Mouse (Mus musculus) heart, adult 2 months (tissue): ENCODE data around the gene Upp2. TPM values are rescaled to one million over a fixed set of nuclear protein-coding genes. Genes with fewer than 3 reads are reported as not detected.

Experiments
- DNase-seq, 2 experiments: peaks; one replicate each; pipeline ENCODE4 v3.0.0; 2021
- H3K27ac ChIP-seq: fragments of 200-600 bp; 2 replicates; pipeline ENCODE4 v1.8.1; 2022
- H3K27me3 ChIP-seq: fragments of 200-500 bp; 2 replicates; pipeline ENCODE4 v1.6.1; 2012; ENCODE audit warnings: mild to moderate bottlenecking, low read length, inconsistent platforms, mixed read lengths; ENCODE audit not compliant: control insufficient read depth, insufficient read depth
- H3K36me3 ChIP-seq: fragments of 200-500 bp; 2 replicates; pipeline ENCODE4 v1.6.1; 2012; ENCODE audit warnings: low read length, inconsistent platforms; ENCODE audit not compliant: control insufficient read depth, insufficient read depth
- H3K4me1 ChIP-seq: fragments of 200-500 bp; 2 replicates; pipeline ENCODE4 v1.6.1; 2011; ENCODE audit warnings: low read length; ENCODE audit not compliant: control insufficient read depth, insufficient read depth
- H3K4me3 ChIP-seq: fragments of 200-600 bp; 2 replicates; pipeline ENCODE4 v1.8.1; 2022
- H3K79me2 ChIP-seq: fragments of 200-500 bp; replicated peaks from 2 replicates; pipeline ENCODE4 v1.6.1; 2012; ENCODE audit warnings: mild to moderate bottlenecking, inconsistent platforms, low read length, moderate library complexity, mixed read lengths; ENCODE audit not compliant: control insufficient read depth, insufficient read depth
- H3K9ac ChIP-seq: fragments of 200-500 bp; 2 replicates; pipeline ENCODE4 v1.6.1; 2012; ENCODE audit warnings: low read depth, mild to moderate bottlenecking, control low read depth, inconsistent platforms, low read length, mixed read lengths
- CTCF ChIP-seq: fragments of 200-600 bp; IDR thresholded peaks from 2 replicates; pipeline ENCODE4 v1.8.1; 2022; ENCODE audit warnings: antibody characterized with exemption, mild to moderate bottlenecking, moderate library complexity
- EP300 ChIP-seq: fragments of 200-500 bp; IDR thresholded peaks from 2 replicates; pipeline ENCODE4 v1.6.1; 2011; ENCODE audit warnings: low read depth, low read length, control low read depth; ENCODE audit not compliant: insufficient read depth
- POLR2A ChIP-seq: fragments of 200-500 bp; IDR thresholded peaks from 2 replicates; pipeline ENCODE4 v1.6.1; 2011; ENCODE audit warnings: mild to moderate bottlenecking, low read depth, low read length, control low read depth; ENCODE audit not compliant: insufficient read depth
- WGBS: fragments of 180-500 bp; shearing (Covaris S2); methylation state at CpG from one replicate; pipeline ENCODE4 v1.1.7; 2018; 5-methylcytosine and 5-hydroxymethylcytosine counted together
- intact Hi-C: fragments of 180-260 bp; cut with DNase I; formaldehyde crosslinking; loops from one replicate; pipeline ENCODE4 v1.15.1; 2025
- polyA plus RNA-seq: library from polyadenylated mRNA; depleted of rRNA; stranded (reverse); fragments of >200 nt; gene quantifications from 2 replicates; pipeline ENCODE4 v1.2.3, GENCODE M21; 2012
- total RNA-seq, 2 experiments: library from RNA; stranded (reverse); gene quantifications; 2 replicates each; pipeline ENCODE4 v1.2.3; 2021

Upp2 gene
- total and polyA plus RNA-seq, 3 experiments: 2.2 to 3.3 (median 3.0) TPM

DNA sequence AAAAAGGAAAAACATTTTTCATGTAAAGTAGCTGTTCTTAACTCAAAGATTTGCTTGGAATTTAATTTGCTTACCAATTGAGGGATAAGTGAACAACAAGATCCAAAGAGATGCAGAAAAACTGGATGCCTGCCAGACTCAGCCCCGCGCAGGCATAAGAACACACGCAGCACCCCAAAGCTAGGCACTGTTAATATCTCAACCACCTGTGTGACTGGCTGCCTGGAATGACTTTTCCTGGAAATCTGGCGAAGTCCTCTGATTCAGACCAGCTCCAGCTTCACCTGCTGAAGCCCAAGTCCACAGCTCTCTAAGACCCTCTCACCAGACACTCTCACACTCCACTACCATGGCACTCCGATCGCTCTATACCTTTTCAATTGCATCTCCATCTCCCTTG is 42.7 kb upstream of the Upp2 start:
- Histone ChIP-seq H3K36me3 (peaks cover 24% of the 10 kb centered on the region), H3K79me2 (peaks cover 9% of the 10 kb centered on the region), H3K27ac (no peak overlapping the region), H3K4me3 (no peak overlapping the region), H3K27me3 (no peaks in the 10 kb centered on the region), H3K4me1 (peaks cover 20% of the 10 kb centered on the region), H3K9ac (no peak overlapping the region)
- WGBS: 71% methylated on average over 6 of the region's 6 CpGs
- TF ChIP-seq CTCF: no peak
- no peak for DNase-seq
- intact Hi-C loops: no loop called here

DNA sequence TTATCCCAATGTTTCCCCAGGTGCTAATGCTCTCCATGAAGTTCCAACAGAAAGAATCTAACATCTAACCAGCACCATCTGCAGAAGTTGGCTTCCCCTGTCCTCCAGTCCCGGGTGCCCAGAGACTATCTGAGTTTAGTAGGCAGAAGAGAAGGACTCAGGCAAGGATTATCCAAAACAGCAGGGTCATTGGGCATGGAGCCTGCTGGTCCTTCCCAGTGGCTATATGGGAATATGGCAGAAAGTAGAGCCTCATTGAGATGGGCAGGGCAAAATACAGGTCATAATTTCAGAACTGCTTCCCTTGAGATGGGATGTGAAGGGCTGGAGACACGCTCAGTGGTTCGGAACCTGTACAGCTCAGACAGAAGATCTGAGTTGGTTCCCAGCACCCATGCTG is 39.3 kb upstream of the Upp2 start:
- no peak overlapping the region for H3K4me3 ChIP-seq
- peaks cover 38% of the 10 kb centered on the region for H3K4me1 ChIP-seq
- no peaks in the 10 kb centered on the region for H3K27me3 ChIP-seq
- no peak overlapping the region for H3K27ac ChIP-seq
- peaks cover 9% of the 10 kb centered on the region for H3K79me2 ChIP-seq
- no peak overlapping the region for H3K9ac ChIP-seq
- no peak for DNase-seq
- TF ChIP-seq EP300: no peak
- TF ChIP-seq POLR2A: no peak
- TF ChIP-seq CTCF: no peak
- intact Hi-C loops: no loop called here
- WGBS: 82% methylated on average over 3 of the region's 3 CpGs
- peaks cover 24% of the 10 kb centered on the region for H3K36me3 ChIP-seq

DNA sequence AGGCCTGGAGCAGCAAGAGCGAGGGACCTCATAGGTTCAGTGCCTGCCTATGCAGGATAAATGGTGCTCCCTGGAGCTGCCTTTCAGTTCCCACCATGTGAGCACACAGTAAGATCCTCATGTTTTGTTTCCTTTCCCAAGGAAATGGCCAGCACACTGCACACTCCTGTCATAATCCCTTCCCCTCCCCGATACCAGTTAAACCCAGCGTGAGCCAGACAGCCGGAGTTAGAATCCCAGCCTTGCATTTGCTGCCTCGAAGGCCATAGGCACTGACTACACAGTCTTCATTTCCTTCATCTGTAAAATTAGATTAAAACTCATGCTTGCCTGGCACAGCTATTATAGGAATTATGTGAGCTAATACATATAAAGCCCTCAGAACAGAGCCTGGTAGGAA is 37.7 kb upstream of the Upp2 start:
- H3K4me3 ChIP-seq: no peak overlapping the region
- no peak for DNase-seq
- H3K36me3 ChIP-seq: peaks cover 12% of the 10 kb centered on the region
- H3K79me2 ChIP-seq: peaks cover 2% of the 10 kb centered on the region; the same call in 1 of the 2 replicates
- intact Hi-C loops: no loop called here
- TF ChIP-seq EP300 (no peak), POLR2A (no peak), CTCF (no peak)
- H3K27me3 ChIP-seq: no peaks in the 10 kb centered on the region
- H3K9ac ChIP-seq: no peak overlapping the region
- H3K27ac ChIP-seq: no peak overlapping the region
- peaks cover 46% of the 10 kb centered on the region for H3K4me1 ChIP-seq
- WGBS: 65% methylated on average over 5 of the region's 5 CpGs

DNA sequence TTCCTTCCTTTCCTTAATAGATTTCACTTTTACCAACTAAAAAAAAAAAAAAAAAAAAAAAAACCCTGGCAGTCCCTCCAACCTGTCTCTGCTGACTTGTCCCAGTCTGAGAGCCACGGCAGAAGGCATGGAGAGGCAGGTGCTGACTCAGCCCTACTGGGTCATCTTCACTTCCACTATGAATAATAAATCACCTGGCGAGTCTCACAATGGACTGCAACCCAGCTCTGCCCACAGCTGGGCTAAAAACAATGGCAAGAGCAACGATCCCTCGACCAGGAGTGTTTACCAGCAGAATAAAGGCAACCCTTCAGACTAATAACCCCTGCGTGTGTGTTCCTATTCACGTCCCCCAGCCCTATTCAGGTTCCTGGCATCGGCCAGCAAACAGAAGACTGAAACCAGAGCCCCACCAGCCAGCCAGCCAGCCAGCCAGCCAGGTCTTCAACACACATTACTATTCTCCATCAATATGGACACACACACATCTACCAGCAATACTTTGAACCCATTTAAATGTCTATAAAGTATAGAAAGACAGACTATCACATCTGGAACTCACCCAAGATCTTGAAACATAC is 37.1 kb upstream of the Upp2 start:
- peaks cover 45% of the 10 kb centered on the region for H3K4me1 ChIP-seq
- WGBS: 44% methylated on average over 7 of the region's 7 CpGs
- no peak overlapping the region for H3K9ac ChIP-seq
- no peak overlapping the region; the same call in 1 of the 2 replicates for H3K27ac ChIP-seq
- H3K36me3 ChIP-seq: peaks cover 12% of the 10 kb centered on the region
- H3K27me3 ChIP-seq: no peaks in the 10 kb centered on the region
- DNase-seq: no peak
- H3K4me3 ChIP-seq: no peak overlapping the region
- H3K79me2 ChIP-seq: peaks cover 1% of the 10 kb centered on the region; the same call in 1 of the 2 replicates
- intact Hi-C loops: no loop called here
- TF ChIP-seq EP300 (no peak), POLR2A (no peak), CTCF (no peak)

DNA sequence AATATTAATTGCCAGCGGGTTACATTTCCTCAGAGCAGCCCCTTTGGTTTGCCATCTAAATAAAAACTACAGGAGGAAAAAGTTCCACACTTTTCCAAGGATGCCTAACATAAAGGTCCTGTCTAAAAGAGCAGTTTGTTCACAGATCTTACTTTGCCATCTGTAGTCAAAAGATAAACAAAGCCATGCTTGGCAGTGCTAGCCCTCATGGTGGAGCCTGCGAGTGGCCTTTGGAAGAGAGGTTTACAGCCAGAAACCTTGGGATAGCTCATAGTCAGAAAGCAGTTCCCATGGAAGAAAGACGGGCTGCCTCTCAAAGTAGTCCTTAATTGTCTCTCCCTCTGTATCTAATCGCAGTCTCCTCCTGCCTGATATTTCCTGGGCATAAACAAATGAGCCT is 36.6 kb upstream of the Upp2 start:
- peaks cover 3% of the 10 kb centered on the region; the same call in 1 of the 2 replicates for H3K79me2 ChIP-seq
- WGBS: 50% methylated on average over 4 of the region's 4 CpGs
- intact Hi-C loops: no loop called here

DNA sequence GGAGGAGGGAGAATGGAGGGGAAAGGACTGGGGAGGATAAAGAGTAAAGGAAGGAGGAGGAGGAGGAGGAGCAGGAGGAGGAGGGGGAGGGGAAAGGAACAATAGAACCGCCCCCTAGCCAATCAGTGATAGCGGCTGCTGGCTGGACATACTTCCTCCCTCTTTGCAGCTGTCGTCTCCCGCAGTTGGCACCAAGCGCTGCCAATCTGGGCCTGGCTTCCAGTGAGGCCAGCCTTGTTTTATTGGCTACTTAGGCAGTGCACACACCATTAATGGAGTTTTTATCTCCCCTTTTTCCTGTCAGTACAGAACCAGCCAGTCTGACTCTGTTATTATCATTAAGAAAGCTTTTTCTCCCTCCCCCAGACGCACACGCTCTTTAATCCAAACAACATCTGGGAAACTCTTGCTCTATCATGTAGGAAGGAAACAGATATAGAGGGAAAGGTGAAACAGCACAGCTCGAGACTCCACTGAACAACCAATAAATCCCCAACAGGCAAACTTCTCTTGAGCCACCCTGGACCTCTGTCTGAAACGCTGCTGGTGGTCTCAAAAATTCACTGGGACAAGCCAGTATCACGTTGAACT is 34.7 kb upstream of the Upp2 start:
- Histone ChIP-seq H3K27me3 (no peaks in the 10 kb centered on the region), H3K36me3 (peaks cover 15% of the 10 kb centered on the region), H3K4me1 (peaks cover 48% of the 10 kb centered on the region), H3K4me3 (0 out of 2 replicates have a peak overlapping the region, but pooled peaks have one; percentile 1), H3K9ac (no peak overlapping the region), H3K27ac (peak overlapping the region; percentile 68), H3K79me2 (peaks cover 2% of the 10 kb centered on the region; the same call in 1 of the 2 replicates)
- intact Hi-C loops: loop anchor here (2.0 kb wide), 1 partner anchor 34 kb away; the partner anchor contains the start of genes Acvr1 and Upp2
- DNase-seq: peak; percentile 81 to 88
- TF ChIP-seq CTCF: no peak
- TF ChIP-seq POLR2A: 0 out of 2 replicates have a peak, but pooled peaks have one; percentile 37
- peak; percentile 76 for TF ChIP-seq EP300
- WGBS: 14% methylated on average over 10 of the region's 10 CpGs

More for the DNA sequence above, 36.6 kb upstream of the Upp2 start:
- no peak for TF ChIP-seq CTCF
- TF ChIP-seq POLR2A: no peak
- TF ChIP-seq EP300: no peak
- Histone ChIP-seq H3K27ac (peak overlapping the region; percentile 8; the same call in 1 of the 2 replicates), H3K4me3 (no peak overlapping the region), H3K27me3 (no peaks in the 10 kb centered on the region), H3K4me1 (peaks cover 47% of the 10 kb centered on the region), H3K9ac (no peak overlapping the region), H3K36me3 (peaks cover 12% of the 10 kb centered on the region)
- no peak for DNase-seq
